Mouse (Mus musculus): ENCODE data around the gene Myl3.

DNA sequence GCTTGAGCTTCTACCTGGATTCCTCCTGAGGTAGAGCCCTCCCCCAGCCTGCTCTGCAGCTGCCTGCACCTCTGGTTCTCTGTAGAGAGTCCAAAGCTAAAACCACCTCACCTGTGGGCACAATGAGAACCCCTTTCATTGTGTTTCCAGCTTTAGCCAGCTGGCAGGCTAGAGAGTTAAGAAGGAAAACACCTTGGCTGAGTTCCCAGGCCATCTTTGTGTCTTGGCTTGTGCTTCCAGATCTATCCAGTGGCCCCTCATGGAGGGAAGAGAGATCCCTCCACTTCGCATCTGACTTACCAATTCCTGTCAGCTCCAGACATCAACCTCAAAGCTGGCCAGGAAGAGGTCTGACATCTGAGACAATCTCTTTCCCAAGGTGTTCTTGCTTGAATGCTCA is 36.4 kb downstream of the Myl3 start:
- TF ChIP-seq CTCF (IDR thresholded peaks at IDR 0.05; ENCODE audit: low read depth, low read length) (no peak), POLR2A (IDR thresholded peaks at IDR 0.05; ENCODE audit: borderline replicate concordance, low read depth, low read length) (no peak)
